Mouse (Mus musculus): Measurements from ENCODE around the gene Acap2. TPM values are rescaled to one million over a fixed set of nuclear protein-coding genes. Genes with fewer than 3 reads are reported as not detected.

Gene Acap2
- polyA plus RNA-seq, 1 experiment = 9.2 TPM

DNA sequence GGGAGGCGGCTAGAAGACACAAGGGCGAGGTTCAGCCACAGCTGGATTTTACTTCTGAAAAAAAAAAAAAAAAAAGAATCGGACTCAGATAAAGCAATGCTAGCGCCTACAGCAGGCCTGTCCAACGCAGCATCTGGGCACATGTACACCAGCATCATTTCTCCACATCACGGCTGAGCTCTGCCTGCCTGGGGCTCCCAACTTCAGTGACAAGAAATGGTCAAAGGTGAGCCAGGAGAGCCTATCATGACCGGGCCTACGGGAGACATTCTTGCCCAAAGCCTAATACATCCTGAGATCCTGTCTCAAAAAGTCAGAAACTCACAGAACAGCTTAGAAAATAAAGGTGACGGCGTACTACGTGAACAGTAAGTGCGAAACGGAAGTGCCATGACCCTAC is 140.3 kb downstream of the Acap2 start:
- Histone ChIP-seq H3K4me3 (ENCODE audit: extremely low read depth, insufficient read depth, insufficient read length) (no peak overlapping the region), H3K4me1 (ENCODE audit: control insufficient read depth, insufficient read depth, insufficient read length) (peaks cover 13% of the 10 kb centered on the region; the same call in 1 of the 2 replicates), H3K36me3 (ENCODE audit: control insufficient read depth, insufficient read depth, low read length) (no peaks in the 10 kb centered on the region), H3K27ac (ENCODE audit: insufficient read depth, low read length) (no peak overlapping the region), H3K27me3 (ENCODE audit: control insufficient read depth, insufficient read depth, low read length) (no peaks in the 10 kb centered on the region)
- WGBS = 95% methylated on average over 13 of the region's 13 CpGs
- no peak for TF ChIP-seq POLR2A (IDR thresholded peaks at IDR 0.05; ENCODE audit: low read depth, low read length)
- TF ChIP-seq CTCF (IDR thresholded peaks at IDR 0.05; ENCODE audit: extremely low read depth, insufficient read depth, insufficient read length, insufficient replicate concordance) = no peak
- DNase-seq (ENCODE audit: low read depth in 1 of 2, low spot score in 2 of 2) = no peak

DNA sequence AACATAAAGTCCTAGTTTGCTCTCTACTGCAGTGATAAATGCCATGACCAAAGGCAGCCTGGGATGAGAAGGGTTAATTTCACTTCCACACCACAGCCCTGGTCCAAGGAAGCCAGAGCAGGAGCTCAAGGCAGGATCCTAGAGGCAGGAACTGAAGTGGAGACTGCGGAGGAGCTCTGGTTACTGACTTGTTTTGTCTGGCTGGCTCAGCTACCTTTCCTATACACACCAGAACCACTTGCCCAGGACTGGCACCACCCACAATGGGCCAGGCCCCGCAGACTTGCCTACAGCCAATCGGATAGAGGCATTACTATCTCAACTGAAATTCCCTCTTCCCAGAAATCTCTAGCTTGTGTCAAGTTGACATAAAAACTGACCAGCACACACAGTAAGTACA is 140.8 kb downstream of the Acap2 start:
- TF ChIP-seq CTCF (IDR thresholded peaks at IDR 0.05; ENCODE audit: extremely low read depth, insufficient read depth, insufficient read length, insufficient replicate concordance) = no peak
- TF ChIP-seq POLR2A (IDR thresholded peaks at IDR 0.05; ENCODE audit: low read depth, low read length) = no peak

DNA sequence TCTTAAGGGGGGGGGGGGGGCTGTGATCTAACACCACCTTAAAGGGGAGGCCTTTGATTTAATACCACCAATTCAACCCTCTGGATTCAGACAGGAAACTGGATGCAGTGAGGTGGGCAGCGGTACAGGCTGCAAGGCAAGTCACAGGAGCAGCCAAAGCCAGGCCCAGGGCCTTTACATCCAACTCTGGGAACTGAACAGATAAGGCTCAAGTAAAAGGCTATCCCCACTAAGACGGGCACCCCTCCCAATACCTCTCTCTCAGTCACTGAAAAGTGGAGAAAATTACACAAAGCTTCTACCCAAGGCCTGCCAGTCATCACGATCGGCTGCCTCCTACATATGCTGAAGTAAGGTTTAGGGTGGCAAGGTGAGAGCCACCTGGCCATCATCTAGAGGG is 141.3 kb downstream of the Acap2 start:
- 93% methylated on average over 4 of the region's 4 CpGs for WGBS
- DNase-seq (ENCODE audit: low read depth in 1 of 2, low spot score in 2 of 2) = no peak
- Histone ChIP-seq H3K27ac (ENCODE audit: insufficient read depth, low read length) (no peak overlapping the region), H3K27me3 (ENCODE audit: control insufficient read depth, insufficient read depth, low read length) (no peaks in the 10 kb centered on the region), H3K4me3 (ENCODE audit: extremely low read depth, insufficient read depth, insufficient read length) (no peak overlapping the region), H3K4me1 (ENCODE audit: control insufficient read depth, insufficient read depth, insufficient read length) (peaks cover 7% of the 10 kb centered on the region; the same call in 1 of the 2 replicates), H3K36me3 (ENCODE audit: control insufficient read depth, insufficient read depth, low read length) (no peaks in the 10 kb centered on the region)
- TF ChIP-seq POLR2A (IDR thresholded peaks at IDR 0.05; ENCODE audit: low read depth, low read length) (no peak), CTCF (IDR thresholded peaks at IDR 0.05; ENCODE audit: extremely low read depth, insufficient read depth, insufficient read length, insufficient replicate concordance) (no peak)

More for the DNA sequence above, 140.8 kb downstream of the Acap2 start:
- Histone ChIP-seq H3K27me3 (ENCODE audit: control insufficient read depth, insufficient read depth, low read length) (no peaks in the 10 kb centered on the region), H3K27ac (ENCODE audit: insufficient read depth, low read length) (no peak overlapping the region), H3K4me3 (ENCODE audit: extremely low read depth, insufficient read depth, insufficient read length) (no peak overlapping the region), H3K4me1 (ENCODE audit: control insufficient read depth, insufficient read depth, insufficient read length) (peaks cover 8% of the 10 kb centered on the region; the same call in 1 of the 2 replicates), H3K36me3 (ENCODE audit: control insufficient read depth, insufficient read depth, low read length) (no peaks in the 10 kb centered on the region)
- WGBS = 93% methylated on average over 3 of the region's 3 CpGs
- DNase-seq (ENCODE audit: low read depth in 1 of 2, low spot score in 2 of 2) = no peak

DNA sequence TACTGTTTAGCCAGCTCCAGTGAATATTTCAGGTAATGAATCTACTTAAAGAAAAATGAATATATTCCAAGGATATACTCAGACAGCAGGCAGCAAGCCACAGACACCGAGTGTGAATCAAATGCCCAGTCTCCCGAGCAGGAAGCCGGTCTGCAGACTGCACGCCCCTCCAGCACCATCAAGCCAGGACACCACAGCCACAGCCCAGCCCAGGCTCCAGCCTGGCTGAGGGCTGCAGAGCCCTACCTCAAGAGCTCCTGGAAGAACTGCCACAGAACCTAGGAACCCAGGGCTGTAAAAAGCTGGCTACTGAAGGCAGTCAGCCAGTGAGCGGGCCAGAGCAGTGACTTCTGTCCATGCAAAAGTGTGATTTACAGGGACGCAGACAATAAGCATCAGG is 148.2 kb downstream of the Acap2 start:
- H3K36me3 ChIP-seq (ENCODE audit: control insufficient read depth, insufficient read depth, low read length) = no peaks in the 10 kb centered on the region
- no peak overlapping the region for H3K27ac ChIP-seq (ENCODE audit: insufficient read depth, low read length)
- no peak for DNase-seq (ENCODE audit: low read depth in 1 of 2, low spot score in 2 of 2)
- H3K27me3 ChIP-seq (ENCODE audit: control insufficient read depth, insufficient read depth, low read length) = no peaks in the 10 kb centered on the region
- peaks cover 8% of the 10 kb centered on the region; the same call in 1 of the 2 replicates for H3K4me1 ChIP-seq (ENCODE audit: control insufficient read depth, insufficient read depth, insufficient read length)
- 88% methylated on average over 6 of the region's 6 CpGs for WGBS
- TF ChIP-seq POLR2A (IDR thresholded peaks at IDR 0.05; ENCODE audit: low read depth, low read length) (no peak), CTCF (IDR thresholded peaks at IDR 0.05; ENCODE audit: extremely low read depth, insufficient read depth, insufficient read length, insufficient replicate concordance) (no peak)
- H3K4me3 ChIP-seq (ENCODE audit: extremely low read depth, insufficient read depth, insufficient read length) = no peak overlapping the region

DNA sequence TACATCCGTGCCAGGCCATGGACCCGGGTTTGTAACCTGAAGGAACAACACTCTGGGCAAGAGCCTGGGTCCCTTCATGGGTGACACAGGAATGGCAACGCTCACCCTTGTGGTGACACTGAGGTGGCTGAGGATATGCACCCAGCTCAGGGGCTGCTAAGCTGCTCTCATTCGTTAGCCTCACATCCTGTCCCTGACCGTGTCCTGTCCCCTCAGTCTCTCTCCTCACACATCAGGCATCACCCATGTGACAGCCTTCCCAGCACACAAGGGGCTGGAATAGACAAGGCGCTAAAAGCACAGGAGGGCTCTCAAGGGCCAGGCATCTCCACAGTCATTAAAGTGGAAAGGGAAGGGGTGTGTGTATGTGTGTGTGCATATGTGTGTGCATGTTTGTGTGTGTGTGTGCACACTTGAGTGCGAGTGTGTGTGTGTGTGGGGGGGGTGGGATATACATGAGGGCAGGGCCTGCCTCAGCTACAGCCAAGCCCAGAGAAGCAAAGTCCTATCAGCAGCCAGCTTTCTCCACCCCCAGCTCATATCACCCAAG is 148.8 kb downstream of the Acap2 start:
- no peak overlapping the region for H3K27ac ChIP-seq (ENCODE audit: insufficient read depth, low read length)
- H3K4me1 ChIP-seq (ENCODE audit: control insufficient read depth, insufficient read depth, insufficient read length) = peaks cover 14% of the 10 kb centered on the region; the same call in 1 of the 2 replicates
- TF ChIP-seq CTCF (IDR thresholded peaks at IDR 0.05; ENCODE audit: extremely low read depth, insufficient read depth, insufficient read length, insufficient replicate concordance) (no peak), POLR2A (IDR thresholded peaks at IDR 0.05; ENCODE audit: low read depth, low read length) (no peak)
- no peak for DNase-seq (ENCODE audit: low read depth in 1 of 2, low spot score in 2 of 2)
- no peaks in the 10 kb centered on the region for H3K27me3 ChIP-seq (ENCODE audit: control insufficient read depth, insufficient read depth, low read length)
- H3K36me3 ChIP-seq (ENCODE audit: control insufficient read depth, insufficient read depth, low read length) = no peaks in the 10 kb centered on the region
- no peak overlapping the region for H3K4me3 ChIP-seq (ENCODE audit: extremely low read depth, insufficient read depth, insufficient read length)
- 59% methylated on average over 7 of the region's 7 CpGs for WGBS

DNA sequence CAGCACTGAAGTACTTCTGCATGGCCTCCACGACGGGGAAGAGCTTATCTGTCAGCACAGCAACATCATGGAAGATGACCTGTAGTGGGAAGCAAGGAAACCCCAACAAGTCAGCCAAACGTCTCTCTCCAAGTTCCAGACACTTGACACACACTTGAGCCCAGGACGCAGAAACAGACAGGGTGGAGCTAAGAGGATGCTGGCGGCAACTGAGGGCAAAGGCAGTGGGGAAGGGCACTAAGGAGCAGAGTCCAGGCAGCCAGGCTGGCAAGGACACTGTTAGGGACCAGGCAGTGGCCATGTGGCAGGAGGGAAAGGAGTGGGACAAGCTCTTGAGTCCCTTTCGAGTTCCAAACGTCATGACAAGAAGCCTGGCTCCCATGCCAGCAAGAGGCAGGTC is 150.3 kb downstream of the Acap2 start:
- no peaks in the 10 kb centered on the region for H3K36me3 ChIP-seq (ENCODE audit: control insufficient read depth, insufficient read depth, low read length)
- 92% methylated on average over 7 of the region's 7 CpGs for WGBS

DNA sequence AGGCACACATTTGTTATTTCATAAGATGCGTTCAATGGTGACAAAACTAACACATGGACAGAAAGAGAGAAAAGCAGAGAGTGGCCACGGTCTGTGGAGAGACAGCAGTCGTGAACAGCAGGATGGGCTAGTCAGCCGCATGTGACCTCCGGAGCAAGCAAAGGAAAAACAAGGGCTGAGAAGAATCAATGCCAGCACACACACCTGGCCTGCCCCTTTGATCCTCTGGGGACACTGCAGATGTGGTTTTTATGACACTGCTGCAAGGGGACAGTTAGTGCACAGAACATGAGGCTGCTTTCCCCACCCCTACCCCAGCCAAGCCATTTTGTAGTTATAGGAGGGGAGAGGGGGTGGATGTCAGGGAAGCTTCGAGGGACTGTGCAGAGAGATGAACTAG is 152.9 kb downstream of the Acap2 start:
- no peak overlapping the region for H3K4me3 ChIP-seq (ENCODE audit: extremely low read depth, insufficient read depth, insufficient read length)
- WGBS = 35% methylated on average over 6 of the region's 6 CpGs
- no peaks in the 10 kb centered on the region for H3K27me3 ChIP-seq (ENCODE audit: control insufficient read depth, insufficient read depth, low read length)
- no peak overlapping the region for H3K27ac ChIP-seq (ENCODE audit: insufficient read depth, low read length)
- H3K4me1 ChIP-seq (ENCODE audit: control insufficient read depth, insufficient read depth, insufficient read length) = peaks cover 21% of the 10 kb centered on the region; the same call in 1 of the 2 replicates
- no peaks in the 10 kb centered on the region for H3K36me3 ChIP-seq (ENCODE audit: control insufficient read depth, insufficient read depth, low read length)
- no peak for DNase-seq (ENCODE audit: low read depth in 1 of 2, low spot score in 2 of 2)
- TF ChIP-seq CTCF (IDR thresholded peaks at IDR 0.05; ENCODE audit: extremely low read depth, insufficient read depth, insufficient read length, insufficient replicate concordance) = no peak
- TF ChIP-seq POLR2A (IDR thresholded peaks at IDR 0.05; ENCODE audit: low read depth, low read length) = no peak

More for the DNA sequence above, 150.3 kb downstream of the Acap2 start:
- no peak for DNase-seq (ENCODE audit: low read depth in 1 of 2, low spot score in 2 of 2)
- Histone ChIP-seq H3K27me3 (ENCODE audit: control insufficient read depth, insufficient read depth, low read length) (no peaks in the 10 kb centered on the region), H3K27ac (ENCODE audit: insufficient read depth, low read length) (no peak overlapping the region), H3K4me3 (ENCODE audit: extremely low read depth, insufficient read depth, insufficient read length) (no peak overlapping the region), H3K4me1 (ENCODE audit: control insufficient read depth, insufficient read depth, insufficient read length) (peaks cover 21% of the 10 kb centered on the region; the same call in 1 of the 2 replicates)
- no peak for TF ChIP-seq POLR2A (IDR thresholded peaks at IDR 0.05; ENCODE audit: low read depth, low read length)
- TF ChIP-seq CTCF (IDR thresholded peaks at IDR 0.05; ENCODE audit: extremely low read depth, insufficient read depth, insufficient read length, insufficient replicate concordance) = no peak
